Mouse (Mus musculus): ENCODE measurements around the gene Car15.

Car15 gene

GRCm38 (mm10) chr16:17838051-17838450 lies at the start of gene Car15:
Gene Car15 (minus strand): TSS chr16:17838364.
- DNase-seq (ENCODE audit: low read depth): no peak

GRCm38 (mm10) chr16:17884116-17884515 lies 46.0 kb upstream of the Car15 start:
- no peak for DNase-seq (ENCODE audit: low read depth)

- DNase-seq (ENCODE audit: low read depth): no peak
These were observed 44.0 kb upstream of the Car15 start for GRCm38 (mm10) chr16:17882196-17882595.

GRCm38 (mm10) chr16:17879571-17879970 lies 41.4 kb upstream of the Car15 start:
- DNase-seq (ENCODE audit: low read depth): no peak

GRCm38 (mm10) chr16:17876096-17876495 lies 37.9 kb upstream of the Car15 start:
- DNase-seq (ENCODE audit: low read depth): no peak

GRCm38 (mm10) chr16:17875174-17875573 lies 37.0 kb upstream of the Car15 start:
- DNase-seq (ENCODE audit: low read depth): no peak

- DNase-seq (ENCODE audit: low read depth): no peak
These were observed 34.8 kb upstream of the Car15 start for GRCm38 (mm10) chr16:17872995-17873394.

- DNase-seq (ENCODE audit: low read depth): peak; percentile 65
These were observed 33.1 kb upstream of the Car15 start for GRCm38 (mm10) chr16:17871248-17871647.

GRCm38 (mm10) chr16:17865770-17866169 lies 27.6 kb upstream of the Car15 start:
- no peak for DNase-seq (ENCODE audit: low read depth)

GRCm38 (mm10) chr16:17865293-17865692 lies 27.1 kb upstream of the Car15 start:
- DNase-seq (ENCODE audit: low read depth): no peak

- peak; percentile 38 for DNase-seq (ENCODE audit: low read depth)
These were observed 20.4 kb upstream of the Car15 start for GRCm38 (mm10) chr16:17858592-17858991.

GRCm38 (mm10) chr16:17857157-17857556 lies 19.0 kb upstream of the Car15 start:
- no peak for DNase-seq (ENCODE audit: low read depth)

- DNase-seq (ENCODE audit: low read depth): no peak
These were observed 15.1 kb upstream of the Car15 start for GRCm38 (mm10) chr16:17853263-17853662.

GRCm38 (mm10) chr16:17851860-17852259 lies 13.7 kb upstream of the Car15 start:
- no peak for DNase-seq (ENCODE audit: low read depth)

GRCm38 (mm10) chr16:17851331-17851730 lies 13.2 kb upstream of the Car15 start:
- no peak for DNase-seq (ENCODE audit: low read depth)

GRCm38 (mm10) chr16:17849486-17849885 lies 11.3 kb upstream of the Car15 start:
- no peak for DNase-seq (ENCODE audit: low read depth)

GRCm38 (mm10) chr16:17848928-17849327 lies 10.8 kb upstream of the Car15 start:
- DNase-seq (ENCODE audit: low read depth): peak; percentile 40

GRCm38 (mm10) chr16:17848431-17848830 lies 10.3 kb upstream of the Car15 start:
- DNase-seq (ENCODE audit: low read depth): no peak

GRCm38 (mm10) chr16:17843701-17844365 lies 5.7 kb upstream of the Car15 start:
- no peak for DNase-seq (ENCODE audit: low read depth)

GRCm38 (mm10) chr16:17842437-17842836 lies 4.3 kb upstream of the Car15 start:
- DNase-seq (ENCODE audit: low read depth): no peak

- no peak for DNase-seq (ENCODE audit: low read depth)
These were observed 1.8 kb upstream of the Car15 start for GRCm38 (mm10) chr16:17839976-17840375.

GRCm38 (mm10) chr16:17835481-17835880 lies 2.7 kb downstream of the Car15 start:
- DNase-seq (ENCODE audit: low read depth): no peak

- DNase-seq (ENCODE audit: low read depth): no peak
These were observed 3.6 kb downstream of the Car15 start for GRCm38 (mm10) chr16:17834543-17834942.

- DNase-seq (ENCODE audit: low read depth): no peak
These were observed 4.3 kb downstream of the Car15 start for GRCm38 (mm10) chr16:17833681-17834399.

Measured in c-Kit-positive CD71-positive TER-119-negative erythroid progenitor cells, embryonic 14.5 days (primary cell).